Mouse (Mus musculus) liver, adult 2 months (tissue): ENCODE measurements around the gene Spats2. TPM values are rescaled to one million over a fixed set of nuclear protein-coding genes. Genes with fewer than 3 reads are reported as not detected.
A peak's percentile ranks its signal among the peaks of the same experiment; 100 is the strongest.

Experiments
- DNase-seq: peaks from one replicate; pipeline ENCODE4 v3.0.0-alpha.2; 2011; ENCODE audit warnings: low read depth, low spot score; ENCODE audit errors: extremely low read depth
- H3K27ac ChIP-seq: fragments of 200-500 bp; replicated peaks from 2 replicates; pipeline ENCODE4 v1.5.1; 2012; ENCODE audit warnings: low read depth, mild to moderate bottlenecking, control low read depth, inconsistent platforms, low read length; ENCODE audit not compliant: insufficient read depth
- H3K27me3 ChIP-seq: fragments of 200-500 bp; 2 replicates; pipeline ENCODE4 v1.6.1; 2012; ENCODE audit warnings: mild to moderate bottlenecking, moderate library complexity, low read length, inconsistent platforms; ENCODE audit not compliant: control insufficient read depth, insufficient read depth
- H3K36me3 ChIP-seq: fragments of 200-500 bp; 2 replicates; pipeline ENCODE4 v1.6.1; 2012; ENCODE audit warnings: low read length, inconsistent platforms; ENCODE audit not compliant: control insufficient read depth, insufficient read depth
- H3K4me1 ChIP-seq: fragments of 200-500 bp; 2 replicates; pipeline ENCODE4 v1.6.1; 2011; ENCODE audit warnings: low read length; ENCODE audit not compliant: control insufficient read depth, insufficient read depth
- H3K4me3 ChIP-seq: fragments of 200-500 bp; 2 replicates; pipeline ENCODE4 v1.5.1; 2011; ENCODE audit warnings: low read depth, mild to moderate bottlenecking, control low read depth, low read length, moderate library complexity; ENCODE audit not compliant: insufficient read depth
- H3K79me2 ChIP-seq: fragments of 200-500 bp; 2 replicates; pipeline ENCODE4 v1.6.1; 2012; ENCODE audit warnings: inconsistent platforms, mild to moderate bottlenecking, low read length, moderate library complexity; ENCODE audit not compliant: control insufficient read depth, insufficient read depth
- H3K9ac ChIP-seq: fragments of 200-500 bp; 2 replicates; pipeline ENCODE4 v1.6.1; 2012; ENCODE audit warnings: low read depth, mild to moderate bottlenecking, control low read depth, inconsistent platforms, low read length
- CTCF ChIP-seq: fragments of 200-500 bp; IDR thresholded peaks from 2 replicates; pipeline ENCODE4 v1.5.1; 2011; ENCODE audit warnings: low read depth, low read length, control low read depth
- POLR2A ChIP-seq: fragments of 200-500 bp; IDR thresholded peaks from 2 replicates; pipeline ENCODE4 v1.6.1; 2011; ENCODE audit warnings: low read length, control low read depth; ENCODE audit not compliant: insufficient read depth; ENCODE audit errors: extremely low read depth
- WGBS: fragments of 180-500 bp; shearing (Covaris S2); methylation state at CpG from one replicate; pipeline ENCODE4 v1.1.7; 2018; 5-methylcytosine and 5-hydroxymethylcytosine counted together
- polyA plus RNA-seq: library from polyadenylated mRNA; depleted of rRNA; stranded (reverse); fragments of >200 nt; gene quantifications from 2 replicates; pipeline ENCODE4 v1.2.3, GENCODE M21; 2012; rRNA removed
- total RNA-seq: library from RNA; depleted of rRNA; stranded (reverse); fragments of >200 nt; gene quantifications from 2 replicates; pipeline ENCODE4 v1.2.3, GENCODE M21; 2014; rRNA removed

The Spats2 gene
- total and polyA plus RNA-seq, 2 experiments = 2.9 to 3.2 TPM

DNA sequence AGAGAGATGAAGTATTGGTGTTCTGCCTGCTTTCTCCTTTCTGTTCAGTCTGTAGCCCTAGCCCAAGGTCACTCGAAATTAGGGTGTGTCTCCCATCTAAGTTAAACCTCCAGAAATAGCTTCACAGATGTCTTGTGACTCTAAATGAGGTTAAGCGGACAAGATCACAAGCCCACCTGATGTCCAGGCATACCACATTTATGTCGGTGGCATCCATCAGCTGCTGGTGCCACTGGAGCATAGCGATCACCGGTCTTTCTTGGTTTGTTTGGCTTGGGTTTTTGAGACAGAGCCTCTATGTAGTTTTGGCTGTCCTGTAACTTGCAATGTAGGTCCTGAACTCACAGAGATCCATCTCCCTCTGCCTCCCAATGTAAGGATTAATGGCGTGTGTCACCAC, 128.1 kb downstream of the Spats2 start:
- no peak for DNase-seq
- Histone ChIP-seq H3K27ac (no peak overlapping the region), H3K4me3 (no peak overlapping the region), H3K36me3 (no peaks in the 10 kb centered on the region), H3K27me3 (no peaks in the 10 kb centered on the region), H3K79me2 (peaks cover 5% of the 10 kb centered on the region; the same call in 1 of the 2 replicates), H3K9ac (no peak overlapping the region), H3K4me1 (peaks cover 5% of the 10 kb centered on the region; the same call in 1 of the 2 replicates)
- WGBS = 96% methylated on average over 6 of the region's 6 CpGs
- TF ChIP-seq CTCF (no peak), POLR2A (no peak)

- no peak for DNase-seq
- H3K9ac ChIP-seq = no peak overlapping the region
- no peaks in the 10 kb centered on the region for H3K36me3 ChIP-seq
- no peak overlapping the region for H3K4me3 ChIP-seq
- TF ChIP-seq CTCF (no peak), POLR2A (no peak)
- no peaks in the 10 kb centered on the region for H3K27me3 ChIP-seq
- 95% methylated on average over 2 of the region's 2 CpGs for WGBS
- peaks cover 5% of the 10 kb centered on the region; the same call in 1 of the 2 replicates for H3K4me1 ChIP-seq
- H3K27ac ChIP-seq = no peak overlapping the region
- H3K79me2 ChIP-seq = peaks cover 5% of the 10 kb centered on the region; the same call in 1 of the 2 replicates
These were observed 128.8 kb downstream of the Spats2 start for GRCm38 (mm10) chr15:99254477-99255005.

- WGBS = 93% methylated on average over 6 of the region's 6 CpGs
- Histone ChIP-seq H3K27me3 (no peaks in the 10 kb centered on the region), H3K27ac (no peak overlapping the region), H3K36me3 (no peaks in the 10 kb centered on the region), H3K79me2 (no peaks in the 10 kb centered on the region), H3K9ac (no peak overlapping the region), H3K4me1 (peaks cover 7% of the 10 kb centered on the region), H3K4me3 (no peak overlapping the region)
- no peak for DNase-seq
- TF ChIP-seq CTCF (no peak), POLR2A (no peak)
These were observed 129.6 kb downstream of the Spats2 start for GRCm38 (mm10) chr15:99255241-99255749.

DNA sequence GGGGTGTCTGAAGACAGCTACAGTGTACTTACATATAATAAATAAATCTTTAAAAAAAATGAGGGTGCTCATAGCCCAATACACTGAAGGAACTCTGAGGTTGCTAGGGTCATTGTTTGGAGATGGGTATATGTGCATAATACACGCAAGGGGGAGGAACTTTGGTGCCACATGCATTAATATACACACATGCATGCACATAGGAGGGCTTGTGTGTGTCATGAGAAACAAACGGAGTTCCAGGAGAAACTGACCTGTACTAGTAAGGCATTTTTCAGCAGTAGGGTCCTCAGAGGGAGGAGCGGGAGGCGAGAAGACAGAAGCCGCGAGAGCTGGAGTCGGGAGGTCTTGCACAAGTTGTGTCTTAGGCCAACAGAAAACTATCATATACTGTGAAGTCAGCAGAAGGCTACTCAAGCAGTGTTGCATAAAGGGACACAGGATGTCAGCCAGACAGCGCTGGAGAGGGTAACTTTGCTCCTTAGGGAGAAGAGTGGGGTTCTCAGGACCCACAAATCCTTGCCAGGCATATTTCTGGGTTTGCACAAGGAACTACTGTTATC, 133.5 kb downstream of the Spats2 start:
- Histone ChIP-seq H3K4me1 (peaks cover 3% of the 10 kb centered on the region), H3K27me3 (no peaks in the 10 kb centered on the region), H3K27ac (no peak overlapping the region), H3K36me3 (no peaks in the 10 kb centered on the region), H3K9ac (no peak overlapping the region), H3K79me2 (no peaks in the 10 kb centered on the region), H3K4me3 (no peak overlapping the region)
- TF ChIP-seq CTCF (no peak), POLR2A (no peak)
- DNase-seq = no peak
- 54% methylated on average over 8 of the region's 8 CpGs for WGBS

DNA sequence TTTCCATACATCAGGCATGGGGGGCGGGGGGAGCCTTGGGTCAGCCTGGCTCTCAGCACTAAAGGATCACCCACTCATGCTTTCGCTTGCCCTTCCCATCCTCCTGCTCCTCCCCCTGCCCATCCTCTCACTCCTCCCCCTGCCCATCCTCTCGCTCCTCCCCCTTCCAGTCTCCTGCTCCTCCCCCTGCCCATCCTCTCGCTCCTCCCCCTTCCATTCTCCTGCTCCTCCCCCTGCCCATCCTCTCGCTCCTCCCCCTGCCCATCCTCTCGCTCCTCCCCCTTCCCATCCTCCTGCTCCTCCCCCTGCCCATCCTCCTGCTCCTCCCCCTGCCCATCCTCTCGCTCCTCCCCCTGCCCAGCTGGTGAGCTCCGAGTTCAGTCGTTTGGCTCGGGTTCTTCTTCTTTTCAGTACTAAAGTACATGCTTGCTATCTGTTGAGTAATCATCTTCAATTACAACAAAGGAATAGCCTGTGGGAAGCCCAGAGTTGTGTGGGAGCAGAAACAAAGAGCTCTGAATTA, 134.1 kb downstream of the Spats2 start:
- Histone ChIP-seq H3K27me3 (no peaks in the 10 kb centered on the region), H3K4me1 (peaks cover 3% of the 10 kb centered on the region), H3K36me3 (no peaks in the 10 kb centered on the region), H3K9ac (no peak overlapping the region), H3K4me3 (no peak overlapping the region), H3K27ac (no peak overlapping the region), H3K79me2 (no peaks in the 10 kb centered on the region)
- no peak for TF ChIP-seq POLR2A
- TF ChIP-seq CTCF = no peak
- peak; percentile 89 for DNase-seq
- WGBS = 3% methylated on average over 6 of the region's 10 CpGs

DNA sequence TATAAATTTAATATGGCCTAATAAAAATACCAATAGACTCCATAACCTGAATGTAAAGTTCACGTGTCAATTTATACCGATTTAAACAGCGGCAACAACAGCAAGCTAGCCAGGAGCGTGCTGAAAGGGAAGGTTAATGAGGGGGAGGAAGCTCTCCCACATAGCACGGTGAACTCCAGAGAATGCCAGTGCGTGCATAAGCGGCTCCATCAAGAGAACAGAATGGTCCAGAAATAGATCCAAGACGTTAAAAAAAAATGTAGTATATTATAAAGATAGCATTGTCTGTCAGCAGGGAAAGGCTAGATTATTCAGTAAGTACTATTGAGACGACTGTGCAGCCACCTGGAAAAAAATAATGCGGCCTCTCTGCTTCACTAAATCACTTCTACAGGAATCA, 137.0 kb downstream of the Spats2 start:
- no peaks in the 10 kb centered on the region for H3K36me3 ChIP-seq
- H3K4me1 ChIP-seq = peaks cover 3% of the 10 kb centered on the region
- no peaks in the 10 kb centered on the region for H3K79me2 ChIP-seq
- no peaks in the 10 kb centered on the region for H3K27me3 ChIP-seq
- TF ChIP-seq POLR2A = no peak
- no peak for DNase-seq
- no peak overlapping the region for H3K9ac ChIP-seq
- H3K27ac ChIP-seq = no peak overlapping the region
- no peak overlapping the region for H3K4me3 ChIP-seq
- 83% methylated on average over 10 of the region's 10 CpGs for WGBS

Other genes with a start within 250 kb of the Spats2 start
- 0.94 and 1.8 TPM in 2 replicates for gene Rhebl1, start 231.4 kb upstream of the Spats2 start, total RNA-seq
- 0.35 and 0.37 TPM in 2 replicates for gene Rhebl1, start 231.4 kb upstream of the Spats2 start, polyA plus RNA-seq
- under 0.01 and 0.13 TPM in 2 replicates for gene Dhh, start 227.4 kb upstream of the Spats2 start, total RNA-seq
- gene Dhh, start 227.4 kb upstream of the Spats2 start, polyA plus RNA-seq = 0.18 and 0.45 TPM in 2 replicates
- gene Lmbr1l, start 207.7 kb upstream of the Spats2 start, total RNA-seq = 24.3 and 28.8 TPM in 2 replicates
- gene Lmbr1l, start 207.7 kb upstream of the Spats2 start, polyA plus RNA-seq = 21.3 and 32.4 TPM in 2 replicates
- gene Tuba1b, start 191.4 kb upstream of the Spats2 start, total RNA-seq = 49.9 and 99.4 TPM in 2 replicates
- gene Tuba1b, start 191.4 kb upstream of the Spats2 start, polyA plus RNA-seq = 151 and 183 TPM in 2 replicates
- gene Gm49450, start 172.4 kb upstream of the Spats2 start, total RNA-seq = not detected in 2 replicates
- 2.9 and 3.1 TPM in 2 replicates for gene Gm49450, start 172.4 kb upstream of the Spats2 start, polyA plus RNA-seq
- gene Tuba1a, start 172.2 kb upstream of the Spats2 start, total RNA-seq = 8.4 and 12.9 TPM in 2 replicates
- 10.7 and 13.7 TPM in 2 replicates for gene Tuba1a, start 172.2 kb upstream of the Spats2 start, polyA plus RNA-seq
- 60.9 and 85.4 TPM in 2 replicates for gene Tuba1c, start 96.0 kb upstream of the Spats2 start, total RNA-seq
- gene Tuba1c, start 96.0 kb upstream of the Spats2 start, polyA plus RNA-seq = 281 and 339 TPM in 2 replicates
- gene Prph, start 70.7 kb upstream of the Spats2 start, total RNA-seq = 0.07 and 0.09 TPM in 2 replicates
- gene Prph, start 70.7 kb upstream of the Spats2 start, polyA plus RNA-seq = 0.09 and 0.39 TPM in 2 replicates
- 0.34 TPM in 1 of 2 replicates, not detected in the other for gene Troap, start 51.3 kb upstream of the Spats2 start, total RNA-seq
- gene Troap, start 51.3 kb upstream of the Spats2 start, polyA plus RNA-seq = not detected in 2 replicates
- not detected in 2 replicates for gene C1ql4, start 38.1 kb upstream of the Spats2 start, total RNA-seq
- gene C1ql4, start 38.1 kb upstream of the Spats2 start, polyA plus RNA-seq = 0.10 and 0.11 TPM in 2 replicates
- 146 and 151 TPM in 2 replicates for gene Dnajc22, start 32.7 kb upstream of the Spats2 start, total RNA-seq
- 119 and 120 TPM in 2 replicates for gene Dnajc22, start 32.7 kb upstream of the Spats2 start, polyA plus RNA-seq
- 0.09 TPM in 1 of 2 replicates, not detected in the other for gene Kcnh3, start 98.9 kb downstream of the Spats2 start, total RNA-seq
- gene Kcnh3, start 98.9 kb downstream of the Spats2 start, polyA plus RNA-seq = 0.06 TPM in 1 of 2 replicates, not detected in the other
- 8.9 and 10.8 TPM in 2 replicates for gene Mcrs1, start 126.0 kb downstream of the Spats2 start, total RNA-seq
- gene Mcrs1, start 126.0 kb downstream of the Spats2 start, polyA plus RNA-seq = 12.3 and 15.0 TPM in 2 replicates
- 7.9 and 8.6 TPM in 2 replicates for gene Prpf40b, start 169.2 kb downstream of the Spats2 start, total RNA-seq
- 15.8 and 27.9 TPM in 2 replicates for gene Prpf40b, start 169.2 kb downstream of the Spats2 start, polyA plus RNA-seq
- gene Fam186b, start 170.0 kb downstream of the Spats2 start, total RNA-seq = under 0.01 TPM in 1 of 2 replicates, not detected in the other
- 0.02 TPM in 1 of 2 replicates, not detected in the other for gene Fam186b, start 170.0 kb downstream of the Spats2 start, polyA plus RNA-seq
- gene Fmnl3, start 244.6 kb downstream of the Spats2 start, total RNA-seq = 1.3 and 2.5 TPM in 2 replicates
- 1.7 and 2.2 TPM in 2 replicates for gene Fmnl3, start 244.6 kb downstream of the Spats2 start, polyA plus RNA-seq